Mouse (Mus musculus) liver, postnatal 0 days (tissue): ENCODE data around the gene Spats2l.

ENCODE experiments used
- CTCF ChIP-seq: sonication (generic); IDR thresholded peaks from 2 replicates; pipeline ENCODE4 v1.5.1; 2016; ENCODE audit warnings: antibody characterized with exemption, low read depth
- EP300 ChIP-seq: IDR thresholded peaks from 2 replicates; pipeline ENCODE4 v1.6.1; 2016; ENCODE audit warnings: antibody characterized with exemption, low read depth, mild to moderate bottlenecking

GRCm38 (mm10) chr1:57906312-57906711 is 132.3 kb downstream of the Spats2l start:
- TF ChIP-seq CTCF (no peak), EP300 (no peak)
